Mouse (Mus musculus) adrenal gland (tissue): ENCODE data around the gene Bpifb6.

Experiments used
- intact Hi-C: fragments of 180-260 bp; cut with DNase I; formaldehyde crosslinking; loops from one replicate; pipeline ENCODE4 v1.15.1; 2025
- long read RNA-seq, 2 experiments: library from polyadenylated mRNA; unstranded; transcript quantifications; one replicate each; pipeline ENCODE4 v2.0.0; 2020; ENCODE audit warnings: borderline replicate concordance in 1 of 2; ENCODE audit not compliant: insufficient replicate concordance in 1 of 2

Bpifb6 gene
- long read RNA-seq, experiment 1 = 0 reads
- long read RNA-seq, experiment 2, partial matches to known transcripts = 0 of 1 reads
- long read RNA-seq, experiment 2, other reads (novel, unspliced or antisense) = 1 of 1 reads

DNA sequence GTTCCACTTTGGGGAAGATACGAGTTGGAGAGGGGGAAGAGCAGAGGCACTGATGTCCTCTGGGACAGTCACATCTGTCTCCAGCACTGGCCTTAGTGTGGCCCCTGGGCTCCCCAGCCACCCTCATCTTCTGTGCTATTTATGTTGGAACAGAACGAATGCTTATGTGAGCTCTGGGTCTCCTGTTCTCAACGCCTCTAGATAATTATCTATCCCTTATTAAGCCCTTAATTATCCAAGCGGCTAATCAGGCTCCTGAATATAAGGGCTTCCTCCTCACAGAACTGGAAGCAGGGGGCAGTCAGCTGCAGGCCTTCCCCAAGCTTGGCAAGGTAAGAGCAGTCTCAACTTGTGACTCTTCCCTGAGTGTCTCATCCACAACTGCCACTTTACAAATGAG, at the start of gene Bpifb6:
Bpifb6 (plus strand) TSS at position 301 of the 400 bp plus-strand sequence.
- intact Hi-C loops = no loop called here

DNA sequence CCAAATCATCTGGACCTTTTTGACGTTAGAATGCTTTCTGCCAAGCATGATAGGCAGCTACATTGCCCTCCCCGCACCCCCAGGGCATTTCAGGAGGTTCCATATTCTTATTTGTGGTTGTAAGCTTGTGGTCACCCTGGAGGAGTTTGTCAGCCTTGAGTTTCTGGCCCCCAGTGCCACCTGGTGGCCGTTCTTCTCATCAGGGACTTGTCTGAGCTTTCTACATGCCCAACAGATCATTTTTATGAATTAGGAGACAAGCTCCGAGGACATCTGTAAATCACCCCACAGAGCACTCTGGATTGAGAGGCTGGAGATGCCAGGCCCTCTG, 49.2 kb upstream of the Bpifb6 start:
- intact Hi-C loops = no loop called here

DNA sequence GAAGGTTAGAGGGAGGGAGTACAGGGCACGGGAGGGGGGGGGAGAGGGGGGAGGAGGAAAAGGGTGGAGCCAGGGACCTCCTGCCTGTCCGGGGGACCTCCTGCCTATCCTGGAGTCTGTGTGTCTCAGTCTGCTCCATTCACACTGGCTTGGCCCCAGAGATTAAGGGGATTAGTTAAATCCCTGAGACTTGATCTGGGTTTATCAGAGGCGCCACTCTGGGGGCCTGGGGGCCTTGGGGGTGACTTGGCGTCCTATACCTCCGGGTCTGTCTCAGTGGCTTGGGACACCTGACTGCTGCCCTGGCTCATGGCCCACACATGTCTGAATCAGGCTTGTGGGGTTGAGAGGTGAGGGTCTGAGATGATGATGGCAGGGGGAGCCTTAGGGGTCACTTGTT, 46.6 kb upstream of the Bpifb6 start:
- intact Hi-C loops = loop anchor here (2.0 kb wide), 1 partner anchor 45 kb away; no protein-coding TSS in a partner anchor

DNA sequence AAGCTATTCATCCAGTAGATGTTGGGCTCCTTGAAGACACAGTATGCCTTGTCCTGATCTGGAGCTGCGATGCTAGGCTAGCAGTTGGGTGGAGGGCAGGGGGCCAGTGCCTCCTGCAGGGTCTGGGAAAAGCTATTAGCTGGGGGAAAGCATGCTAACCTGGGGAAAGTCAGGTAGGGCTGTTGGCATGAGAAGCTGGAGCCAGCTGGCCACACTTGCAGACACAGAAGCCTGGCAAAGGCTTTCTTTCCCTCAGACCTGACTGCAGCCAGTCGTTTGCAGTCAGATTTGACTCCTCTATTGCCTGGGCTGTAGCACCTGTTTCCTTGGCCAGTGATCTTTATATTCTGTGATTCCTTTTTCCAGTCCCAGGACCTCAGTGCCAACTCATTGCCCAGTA, 40.6 kb upstream of the Bpifb6 start:
- intact Hi-C loops = no loop called here

DNA sequence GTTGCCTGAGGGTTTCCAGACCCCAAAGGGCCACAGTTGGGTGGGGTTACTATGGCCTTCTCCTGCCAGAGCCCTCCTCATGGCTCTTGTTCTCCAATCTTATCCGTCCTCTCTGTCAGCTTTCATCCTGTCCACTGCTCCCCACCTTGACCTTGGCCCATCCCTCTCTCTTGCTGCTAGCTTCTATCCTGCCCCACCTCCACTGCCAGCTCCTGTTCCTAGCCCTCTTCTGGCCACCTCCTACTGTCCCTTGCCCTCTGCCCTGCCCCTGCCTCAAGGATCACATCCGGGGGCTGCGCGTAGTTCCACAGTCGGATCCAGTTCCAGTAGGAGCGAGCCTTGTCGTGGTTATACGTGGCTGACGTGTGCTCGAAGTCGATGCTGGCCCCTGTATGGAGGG, 39.9 kb upstream of the Bpifb6 start:
- intact Hi-C loops = no loop called here

DNA sequence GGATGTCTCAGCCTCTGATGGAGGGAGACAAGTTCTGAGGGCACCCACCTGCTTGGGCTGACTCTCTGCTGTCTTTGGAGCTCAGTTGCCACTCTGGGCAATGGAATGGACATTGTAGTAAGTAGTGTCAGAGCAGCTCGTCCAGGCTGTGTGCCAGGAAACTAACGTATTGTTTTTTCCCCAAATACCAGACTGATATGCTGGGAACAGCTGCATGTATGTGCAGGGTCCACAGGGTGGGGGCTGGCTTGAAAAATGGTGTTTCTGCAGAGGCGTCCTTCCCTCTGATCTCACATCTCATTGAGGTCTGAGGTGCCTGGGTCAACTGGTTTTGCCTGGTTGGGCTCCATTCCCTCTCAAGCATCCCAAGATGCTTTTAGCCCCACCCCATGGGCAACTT, 39.5 kb upstream of the Bpifb6 start:
- intact Hi-C loops = no loop called here

DNA sequence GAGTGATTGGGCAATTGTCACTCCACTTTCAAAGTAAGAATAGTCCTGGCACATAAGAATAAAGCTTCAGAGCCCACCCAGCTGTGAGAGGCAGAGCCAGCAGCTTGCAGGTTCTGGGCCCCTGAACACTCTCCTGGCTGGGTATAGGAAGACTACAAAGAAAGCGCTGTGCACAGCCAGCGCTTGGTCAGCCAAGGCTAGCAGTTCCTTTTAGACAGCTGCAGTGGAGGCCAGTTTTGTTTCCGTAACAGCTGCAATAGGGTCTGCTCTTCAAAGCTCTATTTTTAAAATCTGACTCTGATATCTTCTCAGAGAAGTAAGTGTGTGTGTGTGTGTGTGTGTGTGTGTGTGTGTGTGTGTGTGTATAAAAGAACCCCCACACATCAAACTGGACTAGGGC, 38.2 kb upstream of the Bpifb6 start:
- intact Hi-C loops = no loop called here

DNA sequence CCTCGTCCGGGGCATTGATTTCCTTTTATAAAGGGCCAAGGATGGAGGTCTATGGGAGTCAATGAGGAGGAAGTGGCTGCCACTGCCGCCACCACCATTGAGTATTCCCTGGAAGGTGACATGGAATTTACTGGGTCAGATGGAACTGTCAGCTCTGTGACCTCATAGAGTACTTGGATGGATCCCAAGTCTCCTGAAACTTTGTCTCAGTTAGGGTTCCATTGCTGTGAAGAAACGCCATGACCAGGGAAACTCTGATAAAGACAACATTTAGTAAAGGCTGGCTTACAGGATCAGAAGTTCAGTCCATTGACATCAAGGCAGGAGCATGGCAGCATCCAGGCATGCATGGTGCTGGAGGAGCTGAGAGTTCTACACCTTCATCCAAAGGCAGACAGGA, 29.2 kb upstream of the Bpifb6 start, which contains the start of gene Sun5:
Sun5 (minus strand) TSS at position 101 of the 400 bp plus-strand sequence.
- intact Hi-C loops = no loop called here

DNA sequence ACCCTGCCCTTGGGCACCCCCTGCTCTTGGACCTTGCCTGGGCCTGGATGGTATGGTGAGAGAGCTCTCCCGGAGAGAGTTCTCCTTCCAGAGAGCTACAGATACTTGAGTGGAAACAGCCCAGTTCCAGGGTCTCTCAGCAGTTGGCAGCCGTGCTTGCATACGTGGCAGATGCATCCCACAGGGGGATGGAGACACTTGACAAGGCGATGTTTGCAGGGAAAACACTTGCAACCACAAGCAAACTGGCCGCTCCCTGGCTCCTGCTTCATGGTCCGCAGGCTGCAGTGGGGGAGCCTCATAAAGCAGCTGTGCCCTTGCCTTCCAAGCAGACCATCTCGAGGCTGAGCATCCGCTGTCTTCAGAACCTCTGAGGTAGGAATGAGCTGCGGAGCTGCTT, 25.4 kb upstream of the Bpifb6 start, which contains the start of gene Bpifb2:
Bpifb2 (plus strand) TSS at position 301 of the 400 bp plus-strand sequence.
- intact Hi-C loops = no loop called here

DNA sequence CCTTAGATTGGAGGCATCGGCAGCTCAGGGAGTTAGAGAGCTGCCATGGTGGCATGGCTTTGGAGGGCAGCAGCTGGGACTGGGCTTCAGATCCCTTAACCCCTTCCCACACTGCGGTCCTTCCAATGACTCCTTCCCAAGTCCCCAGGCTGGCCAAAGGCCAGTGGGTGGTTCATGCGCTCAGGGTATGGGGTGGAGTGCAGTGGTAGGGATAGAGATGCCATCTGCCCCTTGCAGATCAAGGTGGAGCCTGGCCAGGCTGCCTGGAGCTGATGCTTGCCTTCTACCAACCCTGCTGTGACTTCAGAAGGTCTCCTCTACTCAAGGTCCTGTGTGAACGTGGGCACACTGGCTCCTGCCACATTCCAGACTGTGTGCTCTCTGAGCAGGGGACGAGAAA, 1.1 kb upstream of the Bpifb6 start:
- intact Hi-C loops = no loop called here

DNA sequence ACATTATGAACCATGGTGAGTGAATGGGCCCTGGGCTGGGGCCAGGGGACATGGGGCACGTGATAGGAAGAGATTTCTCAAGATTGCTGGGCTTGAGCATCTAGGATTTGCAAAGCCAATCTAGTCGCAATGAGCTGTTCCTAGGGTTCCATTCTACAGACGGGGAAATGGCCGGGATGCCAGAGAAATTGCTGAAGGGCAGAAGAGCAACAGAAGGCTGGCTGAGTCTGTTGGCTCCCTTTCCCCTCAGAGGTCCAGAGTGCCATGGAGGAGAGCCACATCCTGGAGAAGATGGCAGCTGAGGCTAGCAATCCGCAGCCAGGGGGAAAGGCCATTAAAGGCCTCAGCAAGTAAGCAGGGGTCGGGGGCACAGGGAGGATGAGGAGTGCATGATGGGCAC, 2.5 kb downstream of the Bpifb6 start:
- intact Hi-C loops = no loop called here

DNA sequence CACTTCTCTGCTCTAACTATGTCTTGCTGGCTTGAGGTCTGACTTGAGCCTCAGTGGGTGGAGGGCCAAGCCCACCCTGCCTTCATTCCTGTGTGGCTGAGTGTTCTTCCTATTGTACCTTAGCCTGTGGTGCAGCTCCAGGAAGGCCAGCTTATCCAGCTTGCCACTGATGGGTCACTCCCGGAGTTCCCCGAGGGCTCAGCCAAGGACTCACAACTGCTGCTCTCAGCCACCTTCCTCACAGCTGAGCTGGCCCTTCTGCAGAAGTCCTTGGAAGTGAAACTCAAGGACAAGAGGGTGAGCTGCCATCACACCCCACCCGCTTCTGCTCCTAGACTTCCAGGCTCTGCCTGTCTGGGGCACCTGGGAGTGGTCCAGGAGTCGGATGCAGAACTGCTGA, 6.4 kb downstream of the Bpifb6 start:
- intact Hi-C loops = no loop called here

DNA sequence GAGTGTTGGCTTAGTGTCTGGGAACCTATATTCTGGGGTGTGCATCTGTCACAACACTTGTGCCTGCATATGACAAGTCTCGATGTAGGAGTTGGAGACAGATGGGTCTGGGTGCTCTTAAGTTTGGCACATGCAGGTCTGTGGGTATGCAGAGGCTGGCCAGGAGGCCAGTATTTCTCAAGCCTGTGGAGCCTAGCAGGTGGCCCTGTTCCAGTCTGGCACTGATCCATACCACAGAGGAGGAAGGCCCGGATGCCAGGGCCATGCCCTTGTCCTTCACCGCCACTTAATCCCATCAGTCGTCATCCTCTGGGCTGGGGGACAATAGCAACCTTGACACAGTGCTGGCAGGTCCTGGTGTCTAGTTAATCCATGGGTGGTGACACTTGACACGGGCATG, 14.0 kb downstream of the Bpifb6 start:
- intact Hi-C loops = no loop called here

DNA sequence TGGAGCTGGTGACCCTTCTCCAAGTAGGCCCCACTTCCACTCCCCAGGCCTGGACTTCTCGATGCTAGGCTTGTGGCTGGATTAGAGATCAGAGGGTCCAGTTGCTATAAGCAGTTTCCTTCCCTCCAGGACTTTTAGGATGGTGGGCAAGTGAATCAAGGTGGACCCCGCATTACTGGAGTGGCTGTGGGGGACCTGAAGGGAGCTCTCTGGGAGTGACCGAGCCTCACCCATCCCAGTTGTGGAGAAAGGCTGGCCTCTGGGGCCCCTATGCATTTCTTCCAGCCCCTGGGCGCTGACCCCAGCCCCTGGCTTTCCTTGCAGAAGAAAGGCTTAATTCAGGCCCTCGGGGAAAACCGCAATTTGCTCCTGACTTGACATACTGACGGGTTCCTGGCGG, 17.7 kb downstream of the Bpifb6 start, which contains the start of gene Bpifb3:
Bpifb3 (plus strand) TSS at position 301 of the 400 bp plus-strand sequence.
- intact Hi-C loops = loop anchor here (5.0 kb wide), 1 partner anchor 51 kb away; no protein-coding TSS in a partner anchor

DNA sequence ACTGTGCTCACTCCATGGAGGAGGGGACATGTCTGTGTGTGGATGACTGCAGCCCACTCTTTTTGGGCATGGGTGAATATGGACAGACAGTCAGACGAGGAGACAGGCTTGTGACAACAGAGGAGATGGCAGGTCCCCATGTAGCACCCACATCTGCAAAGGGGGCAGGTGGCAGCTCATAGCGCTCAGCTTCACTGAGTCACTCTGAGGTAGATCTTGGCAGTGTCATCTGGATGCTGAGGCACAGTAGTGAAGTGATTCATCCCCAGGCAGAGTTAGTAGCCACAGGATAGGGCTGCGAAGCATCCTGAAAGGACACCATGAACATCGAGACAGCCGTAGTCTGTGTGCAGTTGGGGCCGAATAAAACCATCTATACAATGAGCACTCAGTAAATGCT, 21.1 kb downstream of the Bpifb6 start:
- intact Hi-C loops = no loop called here

DNA sequence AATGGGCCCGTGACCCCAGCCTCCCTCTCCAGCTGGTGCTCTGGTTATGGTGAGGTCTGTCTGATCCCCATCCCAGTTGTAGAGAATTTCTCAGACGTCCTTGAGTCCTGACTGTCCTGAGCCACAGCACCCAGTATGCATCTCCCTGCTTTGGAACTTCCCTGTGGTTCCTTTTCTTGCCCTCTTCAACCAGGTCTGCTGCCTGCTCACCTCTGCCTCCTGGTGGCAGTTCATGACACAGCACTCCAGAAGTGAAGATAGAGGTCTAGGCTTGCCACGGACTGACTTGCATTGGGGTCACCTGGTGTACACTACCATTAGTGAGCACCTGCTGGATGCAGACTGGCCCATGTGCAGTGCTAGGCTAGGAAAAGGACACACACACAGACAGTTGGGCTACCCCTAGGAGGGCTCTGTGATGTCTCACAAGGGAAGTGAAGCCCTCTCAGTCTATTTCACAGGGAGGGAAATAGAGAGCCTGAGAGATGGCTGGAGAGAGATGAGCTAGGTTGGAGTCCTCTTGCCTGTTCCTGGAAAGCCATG, 29.8 kb downstream of the Bpifb6 start:
- intact Hi-C loops = loop anchor here (2.0 kb wide), 1 partner anchor 123 kb away; no protein-coding TSS in a partner anchor

DNA sequence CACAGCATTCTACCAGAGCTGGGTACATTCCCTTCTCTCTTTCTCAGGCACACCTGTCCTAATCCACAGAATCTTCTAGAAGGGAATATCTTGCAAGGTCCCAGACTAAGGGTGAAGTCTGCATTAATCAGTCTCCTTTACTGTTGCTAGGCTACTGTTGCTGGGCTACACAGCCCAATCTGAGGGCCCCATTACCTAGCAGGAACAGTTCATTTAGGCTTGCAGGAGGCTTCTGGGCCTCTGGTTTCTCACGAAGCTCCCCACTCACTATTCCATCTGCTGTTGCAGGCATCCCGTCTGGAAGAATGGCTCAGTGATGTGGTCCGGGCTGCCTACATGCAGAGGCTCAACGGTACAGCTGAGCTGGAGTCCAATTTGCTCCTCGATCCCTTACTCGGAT, 30.9 kb downstream of the Bpifb6 start:
- intact Hi-C loops = loop anchor here (2.0 kb wide), 1 partner anchor 124 kb away; no protein-coding TSS in a partner anchor

DNA sequence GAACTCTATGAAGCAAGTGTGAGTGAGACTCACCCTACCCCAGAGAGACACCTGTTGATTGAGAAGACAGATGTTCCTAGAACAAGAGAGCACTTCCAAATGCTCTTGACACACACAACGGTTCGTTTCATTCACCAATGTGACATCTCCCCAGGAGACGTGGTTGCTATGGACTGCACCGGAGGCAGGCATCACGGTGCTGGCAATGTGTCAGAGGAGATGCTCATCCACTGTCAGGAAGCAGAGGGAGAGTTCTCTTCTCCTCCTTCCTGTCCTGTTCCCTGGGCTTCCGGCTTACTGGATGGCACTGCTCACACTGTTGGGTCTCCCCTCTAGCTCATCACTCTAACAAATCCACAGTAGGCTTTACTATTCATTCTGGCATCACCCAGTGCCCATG, 33.1 kb downstream of the Bpifb6 start:
- intact Hi-C loops = no loop called here

DNA sequence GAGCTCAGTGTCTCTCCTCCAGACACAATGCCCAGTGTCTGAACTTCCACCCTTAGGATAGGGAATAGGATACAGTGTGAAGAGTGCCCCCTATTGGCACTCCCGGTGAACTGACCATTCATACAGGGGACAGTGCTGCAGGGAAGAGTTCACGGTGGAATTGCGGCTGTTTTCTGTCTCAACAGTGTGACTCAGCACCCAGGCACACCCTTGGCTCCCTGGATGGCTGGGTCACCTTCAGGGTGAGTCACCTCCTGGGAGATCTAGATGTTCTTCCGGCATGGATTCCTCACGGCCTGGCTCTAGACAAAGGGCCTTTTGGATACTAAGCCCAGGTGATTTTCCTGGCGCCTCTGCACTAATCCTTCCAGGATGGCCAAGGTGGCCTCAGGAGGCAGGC, 35.2 kb downstream of the Bpifb6 start:
- intact Hi-C loops = no loop called here

DNA sequence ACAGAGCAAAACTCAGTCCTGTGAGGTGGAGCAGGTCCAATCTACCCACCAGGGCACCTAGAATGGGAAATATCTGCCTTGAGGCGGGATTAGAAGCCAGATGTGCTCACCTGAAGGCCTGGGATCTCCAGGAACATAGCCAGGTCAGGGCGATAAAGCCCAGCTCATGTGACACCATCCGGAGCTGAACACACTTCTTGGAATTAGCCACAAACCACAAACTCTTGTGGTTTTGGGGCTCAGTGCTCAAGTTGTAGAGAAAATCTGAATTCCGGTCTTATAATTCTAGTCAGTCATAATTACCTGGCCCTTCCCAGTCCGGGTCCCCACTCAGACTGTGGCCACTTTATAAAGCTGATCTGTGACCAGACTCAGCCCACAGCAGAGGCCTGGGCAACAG, 37.7 kb downstream of the Bpifb6 start, which contains the start of gene Bpifb4:
Bpifb4 (plus strand) TSS at position 370 of the 400 bp plus-strand sequence.
- intact Hi-C loops = no loop called here

DNA sequence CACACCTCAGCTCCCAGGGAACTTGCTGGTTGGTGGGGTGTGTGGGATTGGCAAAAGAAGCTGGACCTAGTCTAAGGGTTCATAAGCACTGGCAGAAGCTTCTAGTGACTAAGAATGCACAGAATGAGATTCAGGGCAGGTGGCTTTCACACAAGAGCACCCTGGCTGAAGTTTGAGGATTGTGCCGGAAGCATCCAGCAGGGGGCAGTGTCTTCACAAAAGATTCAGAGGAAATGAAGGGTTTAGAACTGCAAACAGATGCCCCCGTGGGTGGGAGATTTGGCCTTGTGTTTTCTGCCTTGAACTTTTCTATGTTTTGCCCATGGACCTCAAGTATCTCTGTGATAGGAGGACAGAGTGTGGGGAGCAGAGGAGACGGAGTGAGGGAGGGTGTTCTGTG, 43.3 kb downstream of the Bpifb6 start:
- intact Hi-C loops = no loop called here

DNA sequence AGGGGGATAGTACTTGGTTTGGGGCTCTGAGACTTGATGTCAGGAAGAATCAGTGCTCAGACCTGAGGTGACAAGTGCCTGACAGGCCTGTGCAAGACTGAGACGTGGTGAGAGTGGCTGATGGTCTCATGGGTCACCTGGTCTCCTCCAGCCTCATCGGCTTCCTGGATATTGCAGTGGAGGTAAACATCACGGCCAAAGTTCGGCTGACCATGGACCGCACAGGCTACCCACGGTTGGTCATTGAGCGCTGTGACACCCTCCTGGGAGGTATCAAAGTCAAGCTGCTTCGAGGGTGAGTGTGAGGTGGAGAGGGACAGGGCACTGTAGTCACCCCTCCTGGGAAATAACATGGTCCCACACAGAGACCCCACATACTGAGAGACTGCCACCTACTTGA, 44.4 kb downstream of the Bpifb6 start:
- intact Hi-C loops = no loop called here

DNA sequence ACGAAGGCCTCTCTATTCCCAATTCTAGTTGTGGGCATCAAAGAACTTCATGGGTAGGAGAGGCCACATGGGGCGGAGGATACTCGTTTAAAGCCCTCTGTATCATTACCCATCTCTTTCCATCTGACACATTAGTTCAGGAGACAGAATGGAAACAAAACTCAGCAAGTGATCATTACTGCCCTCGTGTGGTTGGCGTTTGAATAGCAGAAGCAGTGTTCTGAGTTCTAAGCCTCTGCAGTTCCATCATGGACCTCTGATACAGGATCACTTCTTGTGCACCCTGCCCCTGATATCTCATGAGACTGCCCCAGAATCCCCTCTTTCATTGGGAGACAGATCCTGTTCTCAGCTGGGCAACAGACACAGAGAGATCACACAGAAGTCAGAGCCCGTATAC, 52.7 kb downstream of the Bpifb6 start:
- intact Hi-C loops = loop anchor here (5.0 kb wide), 1 partner anchor 146 kb away; no protein-coding TSS in a partner anchor
